Mouse (Mus musculus): ENCODE results near the gene Ano3. TPM values are rescaled to one million over a fixed set of nuclear protein-coding genes. Genes with fewer than 3 reads are reported as not detected.

The Ano3 gene
- total RNA-seq, 4 experiments from 2014 or later: 0.13 to 0.47 (median 0.14) TPM

Other genes with a start within 250 kb of the Ano3 start
- gene Muc15, start 229.6 kb downstream of the Ano3 start, total RNA-seq (2022): not detected
- not detected for gene Gm13941, start 155.1 kb upstream of the Ano3 start, total RNA-seq (2022)
- gene Gm15130, start 202.0 kb upstream of the Ano3 start, total RNA-seq (2022): not detected

All from heart, adult 8-10 months (tissue).